Mouse (Mus musculus) cerebellum, adult 11 months (tissue): ENCODE measurements around the gene Lgr6.

ENCODE experiments used
- DNase-seq: peaks from one replicate; pipeline ENCODE4 v3.0.0; 2022

Lgr6 gene

GRCm38 (mm10) chr1:135072643-135073042 is 32.4 kb downstream of the Lgr6 start:
- DNase-seq: no peak

DNA sequence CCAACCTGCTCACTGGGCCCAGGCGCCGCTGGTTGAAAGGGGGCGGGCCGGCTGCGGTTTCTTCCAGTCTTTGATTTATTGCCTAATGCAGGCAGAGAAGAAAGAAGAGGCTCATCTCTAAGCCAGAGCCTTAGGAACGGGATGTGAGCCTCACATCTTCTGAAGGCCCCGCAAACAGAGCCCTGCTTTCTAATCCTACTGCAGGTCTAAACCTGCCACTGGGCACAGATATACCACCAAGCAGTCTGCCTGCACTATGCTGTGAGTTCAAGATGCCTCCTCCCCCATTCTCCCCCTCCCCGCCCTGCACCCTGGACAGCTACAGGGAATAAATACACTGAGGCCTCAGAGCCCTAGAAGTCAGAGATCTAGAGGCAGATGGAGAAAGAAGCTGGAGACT is 35.2 kb downstream of the Lgr6 start:
- no peak for DNase-seq

DNA sequence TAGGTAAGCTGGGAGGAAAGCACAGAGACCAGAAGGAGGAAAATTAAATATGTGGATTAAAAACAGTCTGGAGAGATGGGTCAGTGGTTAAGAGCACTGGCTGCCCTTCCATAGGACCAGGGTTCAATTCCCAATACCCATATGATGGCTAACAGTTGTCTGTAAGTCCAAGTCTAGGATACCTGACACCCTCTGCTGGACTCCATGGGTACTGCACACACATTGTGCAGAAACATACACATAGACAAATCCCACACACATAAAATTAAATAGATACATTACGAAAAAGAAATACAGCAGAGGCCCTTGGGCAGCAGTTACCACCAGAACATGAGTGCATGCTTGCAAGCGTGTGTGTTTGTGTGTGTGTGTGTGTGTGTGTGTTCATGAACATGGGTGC is 40.6 kb downstream of the Lgr6 start:
- DNase-seq: no peak

DNA sequence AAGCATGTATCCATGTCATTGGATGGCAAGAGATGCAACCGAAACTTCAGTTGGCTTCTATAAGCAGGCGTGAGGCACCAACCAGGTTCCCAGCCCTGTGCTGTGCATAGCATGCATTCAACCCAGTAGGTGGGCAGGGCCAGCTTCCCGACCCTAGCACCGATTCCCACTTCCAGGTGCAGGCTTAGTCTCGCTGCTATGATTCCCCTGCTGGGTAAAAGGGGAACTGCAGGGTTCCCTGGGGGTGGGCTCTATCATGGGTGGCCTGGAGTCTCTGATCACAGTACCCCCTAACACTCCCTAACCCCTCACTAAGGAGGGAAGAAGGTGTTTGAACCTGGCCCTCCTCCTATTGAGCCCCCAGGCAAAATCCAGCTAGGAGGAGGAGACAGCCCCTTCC is 42.1 kb downstream of the Lgr6 start:
- no peak for DNase-seq

GRCm38 (mm10) chr1:135061300-135061699 is 43.8 kb downstream of the Lgr6 start:
- no peak for DNase-seq

DNA sequence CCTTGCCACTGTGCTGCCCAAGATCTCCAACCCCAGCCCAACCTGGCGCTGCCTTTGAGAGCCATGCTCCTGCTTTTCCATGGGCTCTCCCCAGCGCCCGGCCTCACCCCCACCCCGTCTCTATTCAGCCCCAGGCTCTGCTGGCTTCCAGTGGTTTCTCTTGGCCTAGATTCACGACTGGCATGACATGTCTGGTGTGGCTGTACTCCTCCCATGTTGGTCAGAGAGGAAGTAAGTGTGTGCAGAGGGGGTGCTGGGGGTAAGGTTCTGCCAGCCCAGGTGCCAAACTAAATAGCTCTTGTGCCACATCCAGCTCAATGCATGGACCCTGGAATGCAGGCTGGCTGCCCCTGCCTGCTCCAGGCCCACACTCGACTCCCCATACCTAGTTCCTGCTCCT is 44.9 kb downstream of the Lgr6 start:
- DNase-seq: no peak

DNA sequence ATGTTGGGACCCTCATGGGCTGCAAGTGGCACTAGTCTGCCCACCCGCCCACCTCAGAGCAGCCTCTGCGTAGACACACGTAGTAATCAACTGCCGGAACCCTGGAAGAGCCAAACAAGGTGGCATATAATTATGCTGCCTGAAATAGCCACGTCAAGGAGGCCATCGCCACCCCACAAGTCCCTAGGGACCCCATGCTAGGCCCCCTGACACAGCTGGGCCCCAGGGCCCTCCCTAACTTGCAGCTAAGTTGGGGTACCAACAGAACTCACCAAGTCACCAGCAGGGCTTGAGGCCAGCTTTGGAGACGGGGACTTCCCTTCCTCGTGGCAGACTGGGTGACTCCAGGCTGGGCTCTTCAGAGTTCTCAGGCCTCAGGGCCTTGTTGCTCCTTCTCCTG is 48.2 kb downstream of the Lgr6 start:
- DNase-seq: no peak

GRCm38 (mm10) chr1:135054121-135054520 is 51.0 kb downstream of the Lgr6 start:
- DNase-seq: no peak

DNA sequence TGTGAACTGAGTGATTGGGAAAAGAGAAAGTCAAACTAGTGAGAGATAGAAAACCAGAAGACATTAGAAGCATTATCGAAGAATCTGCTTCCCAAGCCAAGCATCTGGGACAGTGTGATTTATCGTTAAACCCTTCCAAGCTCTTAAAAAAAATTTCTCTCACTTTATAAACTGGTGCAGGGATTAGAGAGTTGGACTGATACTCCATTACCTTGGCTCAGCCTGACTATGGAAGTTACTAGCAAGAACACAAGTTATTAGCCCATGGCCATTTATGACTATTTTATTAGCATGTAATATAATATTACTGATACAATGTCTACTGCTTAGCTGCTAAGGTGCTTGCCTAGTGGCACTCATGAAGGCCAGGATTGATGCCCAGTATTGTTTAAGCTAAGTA is 60.6 kb downstream of the Lgr6 start:
- DNase-seq: no peak

- no peak for DNase-seq
Observed at GRCm38 (mm10) chr1:135036297-135036696, 68.8 kb downstream of the Lgr6 start.

GRCm38 (mm10) chr1:135032658-135033057 is 72.4 kb downstream of the Lgr6 start:
- DNase-seq: no peak

DNA sequence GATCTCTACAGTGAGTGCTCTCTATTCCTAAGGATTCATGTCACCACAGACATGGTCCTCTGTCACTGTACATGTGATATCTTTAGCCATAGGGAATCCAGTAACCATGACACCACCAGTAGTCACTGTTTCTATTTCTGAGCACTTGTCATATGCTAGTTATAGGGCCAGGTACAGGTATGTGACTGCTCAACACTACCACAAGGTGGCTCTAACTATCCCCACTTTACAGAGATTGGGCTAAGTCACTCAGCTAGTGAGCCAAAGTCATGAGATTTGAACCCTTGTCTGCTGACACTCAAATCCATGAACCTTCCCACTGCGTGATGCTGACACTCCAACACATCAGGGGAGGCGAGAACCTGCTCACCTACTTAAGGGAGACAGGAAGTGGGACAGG is 75.0 kb downstream of the Lgr6 start:
- no peak for DNase-seq

DNA sequence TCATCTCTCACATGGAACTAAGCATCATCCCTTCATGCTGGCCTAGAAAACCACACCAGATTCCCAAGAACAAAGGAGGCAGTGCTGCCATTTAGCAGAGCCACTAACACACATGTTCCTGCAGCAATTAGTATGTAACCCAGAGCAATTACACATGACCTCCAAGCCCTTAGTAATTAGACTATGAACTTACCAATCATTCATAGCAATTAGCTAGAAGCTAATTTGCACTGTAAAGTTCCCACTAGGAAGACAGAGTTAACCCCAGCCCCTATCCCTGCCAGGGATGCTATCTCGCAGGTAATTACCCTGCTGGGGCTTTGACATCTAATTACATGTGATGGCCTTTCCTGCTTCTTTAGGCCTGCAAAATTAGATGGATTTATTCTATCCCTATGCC is 78.8 kb downstream of the Lgr6 start:
- no peak for DNase-seq

- DNase-seq: no peak
Observed at GRCm38 (mm10) chr1:135023583-135023982, 81.5 kb downstream of the Lgr6 start.

GRCm38 (mm10) chr1:135021936-135022335 is 83.1 kb downstream of the Lgr6 start:
- DNase-seq: no peak

GRCm38 (mm10) chr1:135020970-135021369 is 84.1 kb downstream of the Lgr6 start:
- no peak for DNase-seq

GRCm38 (mm10) chr1:135020281-135020940 is 84.7 kb downstream of the Lgr6 start:
- DNase-seq: no peak

DNA sequence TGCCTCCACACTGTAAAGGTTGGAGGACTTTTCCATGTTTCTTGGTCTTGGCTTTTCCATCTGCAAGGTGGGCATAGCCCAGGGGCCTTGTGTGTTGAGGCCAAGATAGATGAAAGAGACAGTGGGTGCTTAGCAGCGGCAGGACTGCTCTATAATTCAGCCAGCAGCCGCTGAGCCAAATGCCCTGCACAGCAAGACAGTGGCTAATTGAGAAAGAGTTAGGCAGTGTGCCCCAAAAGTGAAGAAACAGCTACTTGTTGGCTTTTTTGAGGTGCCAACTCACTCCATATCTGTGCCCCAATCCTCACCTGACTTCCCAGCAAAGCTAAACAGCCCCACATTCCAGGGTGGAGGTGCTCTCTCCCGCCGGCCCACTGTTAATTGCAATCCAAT is 85.3 kb downstream of the Lgr6 start:
- DNase-seq: no peak

DNA sequence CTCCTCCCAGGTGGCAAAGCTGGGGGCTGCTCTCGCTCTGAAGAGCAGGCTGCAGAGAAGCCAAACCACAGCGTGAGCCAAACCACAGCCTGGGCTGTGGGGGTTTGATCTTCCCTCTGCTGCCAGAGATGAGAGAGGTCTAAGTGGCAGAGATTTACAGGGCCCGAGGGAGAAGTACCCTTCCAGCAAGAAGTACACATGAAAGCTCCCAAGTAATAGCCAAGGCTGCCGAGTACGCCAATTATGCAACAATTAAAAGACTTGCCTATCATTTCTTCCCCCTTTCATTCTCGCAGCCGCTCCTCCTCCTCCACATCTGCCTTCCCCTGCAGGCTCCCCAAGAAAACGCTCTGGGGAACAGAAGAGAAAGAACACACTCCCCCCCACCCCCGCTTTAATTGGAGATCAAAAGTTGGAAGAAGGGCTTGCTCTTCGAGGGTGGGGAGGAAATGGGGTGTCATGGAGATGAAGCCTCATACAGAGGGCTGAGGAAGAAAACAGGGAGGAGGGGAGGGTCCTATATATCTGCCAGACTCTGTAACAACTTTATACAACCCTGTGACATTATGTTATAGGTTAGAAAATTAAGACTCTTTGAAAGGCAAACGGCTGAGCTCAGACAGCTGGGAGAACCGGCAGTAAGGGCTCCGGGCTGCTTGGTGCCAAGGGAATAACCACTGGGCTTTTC is 85.8 kb downstream of the Lgr6 start:
- no peak for DNase-seq

- no peak for DNase-seq
Observed at GRCm38 (mm10) chr1:135017656-135018015, 87.4 kb downstream of the Lgr6 start.

- DNase-seq: no peak
Observed at GRCm38 (mm10) chr1:135016907-135017655, 88.0 kb downstream of the Lgr6 start.

GRCm38 (mm10) chr1:135014921-135015445 is 90.1 kb downstream of the Lgr6 start:
- DNase-seq: no peak

- DNase-seq: no peak
Observed at GRCm38 (mm10) chr1:135012472-135012871, 92.6 kb downstream of the Lgr6 start.

- DNase-seq: no peak
Observed at GRCm38 (mm10) chr1:135011912-135012311, 93.2 kb downstream of the Lgr6 start.
